Mouse (Mus musculus) neural tube, embryonic 12.5 days (tissue): Measurements from ENCODE around the gene Timm17a. TPM values are rescaled to one million over a fixed set of nuclear protein-coding genes. Genes with fewer than 3 reads are reported as not detected.

ENCODE experiments used
- ATAC-seq: fragments of 200-750 bp; cut with Nextera tagmentation; 2 replicates; pipeline ENCODE4 v1.8.0; 2017; ENCODE audit warnings: low read depth, mild to moderate bottlenecking, moderate TSS enrichment, moderate library complexity; ENCODE audit not compliant: low FRiP score
- H3K27ac ChIP-seq: fragments of 300-500 bp; sonication (generic); 2 replicates; pipeline ENCODE4 v1.5.1; 2016
- H3K27me3 ChIP-seq: fragments of 300-500 bp; sonication (generic); replicated peaks from 2 replicates; pipeline ENCODE4 v1.6.1; 2016; ENCODE audit warnings: mild to moderate bottlenecking
- H3K36me3 ChIP-seq: fragments of 300-500 bp; sonication (generic); 2 replicates; pipeline ENCODE4 v1.6.1; 2016; ENCODE audit warnings: mild to moderate bottlenecking
- H3K4me1 ChIP-seq: fragments of 300-500 bp; sonication (generic); 2 replicates; pipeline ENCODE4 v1.6.1; 2016
- H3K4me2 ChIP-seq: fragments of 300-500 bp; sonication (generic); replicated peaks from 2 replicates; pipeline ENCODE4 v1.6.1; 2016; ENCODE audit warnings: mild to moderate bottlenecking
- H3K4me3 ChIP-seq: fragments of 300-500 bp; sonication (generic); 2 replicates; pipeline ENCODE4 v1.5.1; 2016
- H3K9ac ChIP-seq: fragments of 300-500 bp; sonication (generic); 2 replicates; pipeline ENCODE4 v1.6.1; 2016; ENCODE audit warnings: mild to moderate bottlenecking
- H3K9me3 ChIP-seq: fragments of 300-500 bp; sonication (generic); 2 replicates; pipeline ENCODE4 v1.6.1; 2016; ENCODE audit warnings: mild to moderate bottlenecking
- WGBS: fragments of 180-500 bp; shearing (Covaris S2); methylation state at CpG from one replicate; pipeline ENCODE4 v1.1.7; 2016; 5-methylcytosine and 5-hydroxymethylcytosine counted together
- polyA plus RNA-seq: library from polyadenylated mRNA; unstranded; fragments of >200 nt; fragmentation: Nextera tagmentation; extraction: Ambion mirVana; gene quantifications from 2 replicates; pipeline ENCODE4 v1.2.1, GENCODE M21; 2016

Timm17a gene
- polyA plus RNA-seq, 1 experiment from 2014 or later, result 158 TPM

DNA sequence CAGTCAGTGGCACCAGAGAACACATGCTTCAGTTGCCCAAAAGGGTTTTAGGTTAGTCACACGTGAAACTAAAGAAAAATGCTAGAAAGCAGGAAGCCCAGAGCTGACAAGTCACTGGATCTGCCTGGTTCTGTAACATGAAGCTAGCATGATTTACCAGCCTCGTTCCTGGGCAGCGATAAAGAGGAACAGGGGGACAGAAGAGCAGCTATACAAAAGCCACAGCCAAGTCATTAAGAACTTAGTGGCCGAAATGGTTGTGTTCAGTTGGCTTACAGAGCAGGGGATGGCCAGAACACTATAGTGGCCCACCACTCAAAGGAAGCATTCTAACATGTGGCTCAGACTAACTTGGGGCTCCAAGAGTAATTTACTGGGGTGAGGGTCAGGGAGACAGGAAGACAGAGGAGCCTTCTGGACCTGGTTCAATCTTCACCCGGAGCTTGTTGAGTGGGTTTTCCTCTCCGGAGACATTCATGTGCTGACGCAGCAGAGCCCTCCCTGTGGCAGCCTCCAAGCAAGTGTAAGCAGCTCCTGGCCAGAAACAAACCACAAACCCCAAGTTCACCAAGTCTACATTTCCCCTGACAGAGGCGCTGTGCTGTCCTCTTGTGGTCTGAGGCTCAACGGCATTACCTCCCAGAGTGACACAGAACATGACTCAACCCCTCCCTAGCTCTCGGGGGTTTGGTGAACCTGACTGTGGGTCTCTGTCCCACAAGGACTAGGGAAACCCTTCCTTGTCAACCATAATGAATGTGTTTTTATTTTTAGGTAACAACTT lies 45.7 kb downstream of the Timm17a start:
- H3K27me3 ChIP-seq, result no peaks in the 10 kb centered on the region
- H3K9me3 ChIP-seq, result no peaks in the 10 kb centered on the region
- peaks cover 75% of the 10 kb centered on the region for H3K36me3 ChIP-seq
- no peak overlapping the region for H3K27ac ChIP-seq
- no peak overlapping the region for H3K4me3 ChIP-seq
- no peak overlapping the region for H3K9ac ChIP-seq
- no peak overlapping the region for H3K4me2 ChIP-seq
- H3K4me1 ChIP-seq, result no peaks in the 10 kb centered on the region
- no peak for ATAC-seq
- 90% methylated on average over 10 of the region's 10 CpGs for WGBS

DNA sequence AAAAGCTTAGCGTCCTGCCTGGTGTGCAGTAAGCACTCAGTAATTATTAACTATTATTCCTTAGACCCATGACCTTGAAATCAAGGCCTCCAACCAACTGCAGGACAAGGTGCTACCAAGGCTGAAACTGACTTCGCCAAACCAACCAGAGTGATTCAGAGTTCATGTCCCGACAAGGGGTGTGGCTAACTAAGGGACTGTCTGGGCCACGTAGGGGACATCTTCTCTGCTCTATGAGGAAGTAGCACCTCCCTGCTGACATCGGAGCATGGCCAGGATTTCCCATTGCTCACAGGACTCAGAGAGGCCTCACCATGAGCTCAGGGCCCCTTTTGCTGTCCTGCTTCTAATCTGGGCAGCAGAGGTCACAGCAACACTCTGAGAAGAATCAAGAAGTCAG lies 47.7 kb downstream of the Timm17a start:
- no peak for ATAC-seq
- H3K4me1 ChIP-seq, result no peaks in the 10 kb centered on the region
- H3K36me3 ChIP-seq, result peaks cover 77% of the 10 kb centered on the region
- no peak overlapping the region for H3K9ac ChIP-seq
- 91% methylated on average over 5 of the region's 5 CpGs for WGBS
- H3K9me3 ChIP-seq, result no peaks in the 10 kb centered on the region
- H3K4me3 ChIP-seq, result no peak overlapping the region
- H3K27me3 ChIP-seq, result no peaks in the 10 kb centered on the region
- no peak overlapping the region for H3K4me2 ChIP-seq
- H3K27ac ChIP-seq, result no peak overlapping the region

DNA sequence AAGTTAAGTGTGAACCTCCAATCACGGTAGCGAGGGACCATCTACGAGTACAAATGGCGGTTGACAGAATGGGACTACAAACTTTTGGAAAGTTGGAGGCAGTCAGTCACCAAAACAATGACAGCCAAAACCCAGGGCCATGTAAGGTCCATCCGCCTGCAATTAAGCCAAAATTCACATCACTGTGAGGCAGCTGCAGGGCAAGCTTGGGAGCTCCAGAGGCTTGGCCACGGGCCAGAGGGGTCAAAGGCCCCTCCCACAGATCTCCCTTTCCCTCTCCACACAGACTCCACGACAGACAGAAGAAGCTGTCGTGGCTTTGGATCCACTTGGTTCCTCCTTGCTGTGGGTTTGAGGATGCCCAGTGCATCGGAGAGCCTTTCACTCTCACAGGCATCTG lies 50.3 kb downstream of the Timm17a start:
- Histone ChIP-seq H3K27ac (no peak overlapping the region), H3K4me2 (no peak overlapping the region), H3K27me3 (no peaks in the 10 kb centered on the region), H3K36me3 (peaks cover 67% of the 10 kb centered on the region), H3K4me3 (no peak overlapping the region), H3K4me1 (peaks cover 7% of the 10 kb centered on the region), H3K9me3 (no peaks in the 10 kb centered on the region), H3K9ac (no peak overlapping the region)
- 91% methylated on average over 9 of the region's 9 CpGs for WGBS
- ATAC-seq, result no peak

DNA sequence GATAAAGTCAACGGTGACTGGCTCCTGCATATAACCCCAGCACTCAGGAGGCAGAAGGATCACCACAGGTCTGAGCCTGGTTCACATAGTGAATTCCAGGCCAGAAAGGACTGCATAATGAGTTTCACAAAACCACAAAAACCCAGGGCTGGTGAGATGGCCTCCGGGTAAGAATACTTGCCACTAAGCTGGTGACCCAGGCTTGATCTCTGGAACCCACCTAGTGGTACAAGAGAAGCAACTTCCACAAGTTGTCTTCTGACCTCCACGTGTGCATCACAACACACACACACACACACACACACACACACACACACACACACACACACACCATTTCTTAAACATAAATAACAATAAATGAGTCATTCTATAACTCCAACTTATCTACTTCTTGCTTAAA lies 51.2 kb downstream of the Timm17a start:
- H3K36me3 ChIP-seq, result peaks cover 59% of the 10 kb centered on the region

DNA sequence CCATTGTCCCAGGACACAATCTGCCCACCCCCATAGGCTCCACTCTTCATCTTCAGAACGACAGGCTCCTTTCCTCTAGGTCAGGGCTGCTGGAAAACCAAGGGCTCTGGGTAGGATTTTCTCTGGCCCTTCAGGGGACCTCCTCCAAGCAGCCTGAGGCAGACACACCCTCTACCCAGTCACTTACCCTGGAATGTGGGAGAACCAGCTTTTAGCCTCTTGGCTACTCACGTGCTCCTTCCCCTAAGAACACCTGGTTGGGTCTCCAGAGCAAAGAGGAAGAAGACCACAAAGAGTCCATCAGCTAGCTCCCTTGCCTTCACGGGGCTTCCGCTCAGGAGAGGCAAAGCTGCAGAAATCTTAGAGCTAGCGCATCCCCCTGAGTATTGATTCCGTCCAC lies 52.6 kb downstream of the Timm17a start:
- H3K9me3 ChIP-seq, result no peaks in the 10 kb centered on the region
- H3K4me2 ChIP-seq, result no peak overlapping the region
- H3K27ac ChIP-seq, result no peak overlapping the region
- ATAC-seq, result no peak
- no peak overlapping the region for H3K9ac ChIP-seq
- no peak overlapping the region for H3K4me3 ChIP-seq
- H3K27me3 ChIP-seq, result no peaks in the 10 kb centered on the region
- WGBS, result 75% methylated on average over 6 of the region's 6 CpGs
- H3K4me1 ChIP-seq, result peaks cover 9% of the 10 kb centered on the region
- H3K36me3 ChIP-seq, result peaks cover 45% of the 10 kb centered on the region

More for the DNA sequence above, 51.2 kb downstream of the Timm17a start:
- Histone ChIP-seq H3K27me3 (no peaks in the 10 kb centered on the region), H3K4me2 (no peak overlapping the region), H3K4me3 (no peak overlapping the region), H3K9ac (no peak overlapping the region), H3K9me3 (no peaks in the 10 kb centered on the region), H3K27ac (no peak overlapping the region), H3K4me1 (peaks cover 9% of the 10 kb centered on the region)
- ATAC-seq, result no peak
- 85% methylated on average over 3 of the region's 3 CpGs for WGBS

DNA sequence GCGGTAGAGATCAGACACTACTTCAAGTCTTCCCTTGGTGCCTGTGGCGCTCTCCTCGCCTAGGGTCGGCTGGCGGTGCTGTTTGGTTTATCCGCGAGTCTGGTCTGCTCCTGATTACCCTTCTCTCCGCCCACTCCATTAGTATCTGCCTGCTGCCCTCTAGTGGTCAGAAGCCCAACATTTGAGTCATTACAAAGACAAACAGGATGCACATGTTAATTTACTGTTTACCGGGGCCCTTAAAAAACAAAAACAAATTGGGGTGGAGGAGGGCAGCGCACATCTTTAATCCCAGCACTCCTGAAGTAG lies 54.5 kb downstream of the Timm17a start:
- Histone ChIP-seq H3K27ac (no peak overlapping the region), H3K9me3 (no peaks in the 10 kb centered on the region), H3K9ac (peak overlapping the region; percentile 44; the same call in 1 of the 2 replicates), H3K4me1 (peaks cover 9% of the 10 kb centered on the region), H3K27me3 (no peaks in the 10 kb centered on the region), H3K4me2 (peak overlapping the region; percentile 57), H3K4me3 (no peak overlapping the region), H3K36me3 (peaks cover 27% of the 10 kb centered on the region)
- WGBS, result 1% methylated on average over 10 of the region's 10 CpGs
- ATAC-seq, result peak; percentile 80

DNA sequence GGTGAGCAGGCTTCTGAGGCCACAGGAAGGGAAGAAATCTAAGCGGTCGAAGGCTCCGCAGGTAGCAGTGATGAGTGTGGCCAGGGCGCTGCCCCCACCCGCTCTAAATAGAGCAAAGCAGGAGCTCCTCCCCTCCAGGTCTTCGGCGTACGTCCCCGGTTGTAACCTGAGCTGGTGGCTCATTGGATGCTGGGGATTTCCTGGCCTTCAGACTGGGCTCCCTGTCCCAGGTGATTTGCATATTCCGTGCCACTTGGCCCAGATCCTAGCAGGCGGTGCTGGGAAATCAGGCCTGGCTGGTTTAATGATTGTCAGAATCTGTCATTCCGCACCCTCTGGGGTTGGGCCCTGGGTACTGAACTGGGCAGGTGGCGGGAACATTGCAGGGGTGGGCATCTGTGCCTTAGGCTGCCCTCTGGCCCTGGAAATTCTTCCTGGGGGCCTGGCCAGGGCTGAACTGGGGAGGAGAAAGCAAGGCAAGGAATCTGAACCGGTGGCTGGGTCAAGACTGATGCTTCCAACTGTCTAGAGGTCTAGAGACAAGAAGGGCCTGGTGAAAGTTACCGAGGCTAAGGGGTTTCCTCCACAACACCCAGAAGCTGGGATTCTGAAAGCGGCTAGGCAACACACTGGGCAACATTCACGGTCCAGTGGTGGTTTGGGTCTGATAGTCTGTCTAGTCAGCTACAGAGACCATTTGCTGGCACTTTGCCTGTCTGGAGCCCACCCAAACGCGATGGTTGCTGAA lies 55.0 kb downstream of the Timm17a start, which contains the start of gene Elf3:
TSS of gene Elf3 (minus strand) at position 189 of the 748 bp plus-strand sequence.
- H3K9me3 ChIP-seq, result no peaks in the 10 kb centered on the region
- H3K4me3 ChIP-seq, result no peak within 1 kb of the TSS
- H3K36me3 ChIP-seq, result peaks cover 21% of the 10 kb centered on the region
- H3K27ac ChIP-seq, result no peak within 1 kb of the TSS
- peaks cover 9% of the 10 kb centered on the region for H3K4me1 ChIP-seq
- H3K27me3 ChIP-seq, result no peaks in the 10 kb centered on the region
- peak; percentile 54 for ATAC-seq
- H3K4me2 ChIP-seq, result peak within 1 kb of the TSS; percentile 57
- 5% methylated on average over 19 of the region's 19 CpGs for WGBS
- peak within 1 kb of the TSS; percentile 44; the same call in 1 of the 2 replicates for H3K9ac ChIP-seq

DNA sequence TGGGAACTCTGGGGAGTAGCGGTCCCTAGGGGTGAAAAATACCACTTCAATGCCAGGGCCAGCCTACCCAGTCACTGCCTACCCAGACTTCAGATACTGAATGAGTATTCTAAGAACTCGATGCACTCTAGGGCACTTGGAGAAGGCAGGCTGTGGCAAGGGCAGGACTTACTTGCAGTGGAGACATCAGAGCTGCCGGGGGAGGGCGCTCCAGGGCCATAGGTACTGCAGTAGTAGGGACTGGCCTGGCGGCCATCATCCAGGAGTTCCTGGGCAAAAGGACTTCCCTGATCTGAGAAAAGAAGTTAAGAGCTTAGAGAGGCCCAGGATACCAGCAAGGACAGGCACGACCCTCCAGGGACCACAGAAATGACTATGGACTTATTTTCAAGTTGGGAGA lies 57.3 kb downstream of the Timm17a start:
- Histone ChIP-seq H3K36me3 (0 out of 2 replicates have a peak, but pooled peaks cover under 1% of the 10 kb centered on the region), H3K27ac (no peak overlapping the region), H3K4me2 (no peak overlapping the region), H3K4me1 (peaks cover 9% of the 10 kb centered on the region), H3K9ac (no peak overlapping the region), H3K9me3 (no peaks in the 10 kb centered on the region), H3K4me3 (no peak overlapping the region), H3K27me3 (no peaks in the 10 kb centered on the region)
- ATAC-seq, result no peak
- WGBS, result 75% methylated on average over 6 of the region's 6 CpGs

DNA sequence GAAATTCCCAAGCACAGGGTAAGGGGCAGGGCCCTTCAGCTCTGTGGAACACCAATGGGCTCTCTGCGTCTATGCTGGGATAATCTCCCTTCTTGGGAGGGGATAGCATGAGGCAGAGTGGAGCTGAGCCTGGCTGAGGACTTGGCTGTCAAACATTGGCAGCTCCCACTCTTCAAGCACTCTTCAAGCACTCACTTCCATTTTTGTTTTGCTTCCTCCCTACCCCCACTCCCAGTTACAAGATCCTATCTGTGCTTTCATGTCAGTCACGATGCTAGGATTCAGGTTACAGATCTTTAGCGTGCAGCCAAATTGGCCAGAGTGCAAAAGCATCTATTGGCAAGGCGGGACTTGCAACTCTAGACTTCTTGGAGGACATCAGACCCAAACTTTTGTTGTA lies 60.7 kb downstream of the Timm17a start:
- Histone ChIP-seq H3K4me3 (no peak overlapping the region), H3K4me1 (no peaks in the 10 kb centered on the region; the same call in 1 of the 2 replicates), H3K9ac (no peak overlapping the region), H3K27ac (no peak overlapping the region), H3K27me3 (peaks cover 3% of the 10 kb centered on the region; the same call in 1 of the 2 replicates), H3K4me2 (no peak overlapping the region), H3K9me3 (no peaks in the 10 kb centered on the region), H3K36me3 (no peaks in the 10 kb centered on the region)
- no peak for ATAC-seq
- 70% methylated on average over 4 of the region's 4 CpGs for WGBS

DNA sequence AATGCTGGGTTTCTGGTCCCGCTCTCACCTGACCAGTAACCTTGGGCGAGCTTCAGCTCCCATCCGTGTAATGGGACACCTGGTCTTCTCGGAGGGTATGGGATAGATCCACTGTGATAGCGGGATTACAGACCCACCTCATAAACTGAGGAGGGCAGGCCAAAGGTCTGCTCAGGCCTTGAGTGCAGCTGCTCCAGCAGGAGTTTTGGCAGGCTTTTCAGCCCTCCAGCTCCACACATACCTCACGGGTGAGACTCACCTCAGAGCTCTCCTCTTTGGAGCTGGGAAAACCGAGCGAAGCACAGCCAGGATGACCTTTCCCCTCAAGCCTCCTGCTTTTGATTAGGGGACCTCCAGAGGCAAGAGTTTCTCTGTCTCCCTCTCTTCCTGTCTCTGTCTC lies 62.2 kb downstream of the Timm17a start:
- H3K9me3 ChIP-seq, result no peaks in the 10 kb centered on the region
- H3K27ac ChIP-seq, result no peak overlapping the region
- H3K4me1 ChIP-seq, result no peaks in the 10 kb centered on the region; the same call in 1 of the 2 replicates
- H3K4me3 ChIP-seq, result no peak overlapping the region
- no peaks in the 10 kb centered on the region for H3K36me3 ChIP-seq
- no peak overlapping the region for H3K4me2 ChIP-seq
- peaks cover 3% of the 10 kb centered on the region; the same call in 1 of the 2 replicates for H3K27me3 ChIP-seq
- 85% methylated on average over 8 of the region's 8 CpGs for WGBS
- ATAC-seq, result no peak
- no peak overlapping the region for H3K9ac ChIP-seq

DNA sequence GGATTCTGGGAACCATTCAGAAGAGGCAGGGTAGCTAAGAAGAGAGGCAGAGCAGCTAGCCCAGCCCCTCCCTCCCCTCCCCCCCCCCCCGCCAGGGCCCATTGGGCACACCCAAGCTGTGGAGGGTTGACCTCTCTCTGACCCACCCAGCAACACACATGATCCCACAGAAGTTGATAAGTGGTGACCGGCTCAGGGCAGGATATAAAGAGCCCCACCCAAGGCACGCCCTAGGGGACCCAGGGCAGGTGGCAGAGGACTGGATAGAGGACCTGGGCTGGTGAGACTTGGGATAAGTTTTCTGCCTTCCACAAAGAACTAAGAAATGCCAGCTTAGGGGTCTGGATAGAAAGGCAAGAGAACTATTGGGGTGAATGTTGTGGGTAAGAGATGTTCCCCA lies 62.9 kb downstream of the Timm17a start:
- Histone ChIP-seq H3K9me3 (no peaks in the 10 kb centered on the region), H3K4me3 (no peak overlapping the region), H3K4me1 (no peaks in the 10 kb centered on the region; the same call in 1 of the 2 replicates), H3K27me3 (peaks cover 3% of the 10 kb centered on the region; the same call in 1 of the 2 replicates), H3K27ac (no peak overlapping the region), H3K9ac (no peak overlapping the region), H3K4me2 (no peak overlapping the region), H3K36me3 (no peaks in the 10 kb centered on the region)
- ATAC-seq, result no peak
- WGBS, result 49% methylated on average over 3 of the region's 3 CpGs

DNA sequence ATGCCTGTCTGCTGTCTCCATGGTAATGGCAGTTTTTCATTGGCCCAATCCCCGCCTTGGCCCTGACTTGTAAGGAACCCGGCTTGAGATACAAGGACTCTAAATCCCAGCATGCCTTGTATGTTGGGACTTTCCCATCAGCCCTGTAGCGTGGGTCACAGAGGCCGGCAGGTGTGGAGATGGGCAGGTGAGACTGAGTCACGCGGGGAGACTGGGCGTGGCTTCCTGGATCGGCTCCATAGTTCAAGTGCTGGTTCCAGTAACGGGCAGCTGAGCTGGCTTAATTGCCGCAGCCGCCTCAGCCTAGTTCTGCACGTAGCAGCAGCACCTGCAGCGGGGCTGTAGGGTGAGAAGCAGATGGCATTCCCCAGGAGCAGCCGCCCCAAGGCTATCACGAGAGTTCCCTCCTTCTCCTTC lies 65.1 kb downstream of the Timm17a start:
- WGBS, result 4% methylated on average over 15 of the region's 15 CpGs
- H3K9ac ChIP-seq, result 0 out of 2 replicates have a peak overlapping the region, but pooled peaks have one; percentile 33
- H3K4me3 ChIP-seq, result peak overlapping the region; percentile 31
- ATAC-seq, result peak; percentile 48; the same call in 1 of the 2 replicates
- no peak overlapping the region for H3K27ac ChIP-seq
- H3K9me3 ChIP-seq, result no peaks in the 10 kb centered on the region
- no peaks in the 10 kb centered on the region for H3K36me3 ChIP-seq
- H3K4me1 ChIP-seq, result no peaks in the 10 kb centered on the region; the same call in 1 of the 2 replicates
- peak overlapping the region; percentile 57 for H3K4me2 ChIP-seq
- peaks cover 3% of the 10 kb centered on the region; the same call in 1 of the 2 replicates for H3K27me3 ChIP-seq
